Mouse (Mus musculus): Measurements from ENCODE around the gene D330045A20Rik. TPM values are rescaled to one million over a fixed set of nuclear protein-coding genes. Genes with fewer than 3 reads are reported as not detected.

The D330045A20Rik gene
- not detected in 2 replicates for polyA plus RNA-seq (2012; rRNA removed; ENCODE audit: low replicate concordance)

DNA sequence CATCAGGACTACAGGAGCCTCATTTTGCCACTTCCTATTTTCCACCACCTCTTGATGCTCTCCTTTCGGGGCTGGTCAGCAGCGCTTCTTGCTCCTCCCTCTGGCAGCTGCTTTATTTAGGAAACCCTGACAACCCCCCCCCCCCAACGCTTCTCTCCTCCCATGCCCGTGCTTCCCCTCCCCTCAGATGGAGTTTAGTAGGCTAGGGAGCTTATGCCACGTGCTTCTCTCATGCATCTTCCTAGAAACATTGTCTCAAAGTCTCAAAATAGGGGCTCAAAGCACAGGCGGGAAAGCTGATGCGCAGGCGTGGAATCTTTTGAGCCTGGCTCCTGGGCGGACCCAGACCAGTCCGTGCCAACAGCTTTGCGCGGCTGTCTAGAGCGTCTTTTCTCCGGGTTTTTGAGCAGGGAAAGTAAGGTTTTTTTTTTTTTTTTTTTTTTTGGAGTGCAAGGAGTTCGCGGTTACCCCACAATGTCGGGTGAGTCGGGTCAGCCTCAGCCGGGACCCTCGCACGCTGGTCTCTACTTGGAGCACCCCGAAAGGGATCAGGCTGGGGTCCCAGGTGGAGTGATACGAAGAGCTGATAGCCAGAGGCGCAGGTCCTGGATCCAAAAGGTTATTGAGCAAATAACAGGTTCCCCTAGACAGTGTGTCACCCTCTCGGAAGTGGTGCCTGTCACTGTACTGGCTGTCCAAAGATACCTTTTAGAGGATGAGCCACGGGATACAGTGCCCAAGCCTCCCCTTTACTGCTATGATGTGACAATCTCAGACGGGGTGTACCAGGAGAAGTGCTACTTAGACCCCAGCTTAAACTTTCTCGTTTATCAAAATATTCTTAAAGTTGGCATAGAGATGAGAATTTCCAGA, at the start of gene D330045A20Rik:
Gene D330045A20Rik, plus strand, starts transcription at position 346 of the 873 bp plus-strand sequence.

DNA sequence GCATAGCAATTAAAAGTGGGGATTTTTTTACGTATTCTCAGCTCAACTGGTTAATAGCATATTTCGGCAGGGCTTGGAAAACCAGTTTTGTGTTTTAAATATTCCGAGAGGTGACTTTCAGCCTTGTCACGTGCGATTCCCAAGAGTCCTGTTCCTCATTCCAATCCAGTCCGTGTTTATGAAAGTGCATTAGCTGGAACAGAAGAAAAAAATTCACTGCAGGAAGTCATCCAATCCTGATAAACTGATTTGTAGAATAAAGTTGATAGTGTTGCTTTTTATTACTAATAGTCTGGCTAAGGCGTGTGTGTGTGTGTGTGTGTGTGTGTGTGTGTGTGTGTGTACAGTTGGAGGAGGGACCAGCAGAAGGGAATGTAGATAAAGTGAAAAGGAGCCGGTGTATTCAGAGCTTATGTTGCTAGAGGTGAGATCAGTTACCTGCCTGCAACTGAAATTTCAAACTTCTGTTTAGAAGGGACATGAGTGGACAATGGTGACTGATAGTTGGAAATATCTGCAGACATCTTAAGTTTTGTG, 82.8 kb downstream of the D330045A20Rik start, which contains the start of gene Rnf128:
Gene Rnf128, plus strand, starts transcription at position 392 of the 537 bp plus-strand sequence.

Other genes with a start within 250 kb of the D330045A20Rik start
- gene Trap1a, start 146.7 kb upstream of the D330045A20Rik start, polyA plus RNA-seq (2012; rRNA removed; ENCODE audit: low replicate concordance) = not detected in 2 replicates
- gene Rnf128, start 82.9 kb downstream of the D330045A20Rik start, polyA plus RNA-seq (2012; rRNA removed; ENCODE audit: low replicate concordance) = 40.1 and 123 TPM in 2 replicates
- gene Tbc1d8b, start 204.6 kb downstream of the D330045A20Rik start, polyA plus RNA-seq (2012; rRNA removed; ENCODE audit: low replicate concordance) = 0.20 and 0.23 TPM in 2 replicates
- not detected in 2 replicates for gene Gm15013, start 234.1 kb downstream of the D330045A20Rik start, polyA plus RNA-seq (2012; rRNA removed; ENCODE audit: low replicate concordance)

Measured in duodenum, adult 2 months (tissue).